Mouse (Mus musculus) stomach, embryonic 14.5 days (tissue): ENCODE measurements around the gene Arhgef5. TPM values are rescaled to one million over a fixed set of nuclear protein-coding genes. Genes with fewer than 3 reads are reported as not detected.

Experiments
- ATAC-seq: fragments of 200-750 bp; cut with Nextera tagmentation; 2 replicates; pipeline ENCODE4 v1.8.0; 2017; ENCODE audit warnings: low read depth, moderate TSS enrichment; ENCODE audit not compliant: insufficient number of reproducible peaks, insufficient read depth, low FRiP score
- H3K27ac ChIP-seq: fragments of 300-500 bp; sonication (generic); 2 replicates; pipeline ENCODE4 v1.5.1; 2014; ENCODE audit warnings: mild to moderate bottlenecking, low read length, moderate library complexity, mixed read lengths
- H3K27me3 ChIP-seq: fragments of 300-500 bp; sonication (generic); 2 replicates; pipeline ENCODE4 v1.6.1; 2014; ENCODE audit warnings: low read length, control low read depth, mixed read lengths; ENCODE audit not compliant: control insufficient read depth, insufficient read depth
- H3K36me3 ChIP-seq: fragments of 300-500 bp; sonication (generic); 2 replicates; pipeline ENCODE4 v1.6.1; 2014; ENCODE audit warnings: mild to moderate bottlenecking, control low read depth, low read length, moderate library complexity, mixed read lengths; ENCODE audit not compliant: control insufficient read depth, insufficient read depth
- H3K4me1 ChIP-seq: fragments of 300-500 bp; sonication (generic); 2 replicates; pipeline ENCODE4 v1.6.1; 2014; ENCODE audit warnings: low read length, control low read depth, mixed read lengths; ENCODE audit not compliant: control insufficient read depth, insufficient read depth
- H3K4me2 ChIP-seq: fragments of 300-500 bp; sonication (generic); replicated peaks from 2 replicates; pipeline ENCODE4 v1.6.1; 2014; ENCODE audit warnings: low read depth, low read length, control low read depth
- H3K4me3 ChIP-seq: fragments of 300-500 bp; sonication (generic); 2 replicates; pipeline ENCODE4 v1.5.1; 2014; ENCODE audit warnings: low read depth, low read length, control low read depth
- H3K9ac ChIP-seq: fragments of 300-500 bp; sonication (generic); replicated peaks from 2 replicates; pipeline ENCODE4 v1.6.1; 2014; ENCODE audit warnings: low read depth, mild to moderate bottlenecking, control low read depth, low read length, moderate library complexity, mixed read lengths
- H3K9me3 ChIP-seq: fragments of 300-500 bp; sonication (generic); 2 replicates; pipeline ENCODE4 v1.6.1; 2016; ENCODE audit warnings: low read depth, low read length, control low read depth; ENCODE audit not compliant: control insufficient read depth
- WGBS: fragments of 180-500 bp; shearing (Covaris S2); extraction: QIAGEN DNeasy Blood & Tissue Kit; methylation state at CpG from one replicate; pipeline ENCODE4 v1.1.7; 2014; 5-methylcytosine and 5-hydroxymethylcytosine counted together
- polyA plus RNA-seq: library from polyadenylated mRNA; unstranded; fragments of >200 nt; fragmentation: Nextera tagmentation; extraction: Ambion mirVana; gene quantifications from 2 replicates; pipeline ENCODE4 v1.2.1, GENCODE M21; 2014

Gene Arhgef5
- polyA plus RNA-seq, 1 experiment from 2014 or later, result 20.1 TPM

GRCm38 (mm10) chr6:43272597-43272996, 7.2 kb downstream of the Arhgef5 start:
- no peak for ATAC-seq
- no peaks in the 10 kb centered on the region for H3K4me1 ChIP-seq
- no peak overlapping the region for H3K4me3 ChIP-seq
- no peaks in the 10 kb centered on the region for H3K27me3 ChIP-seq
- H3K9ac ChIP-seq, result no peak overlapping the region
- H3K4me2 ChIP-seq, result no peak overlapping the region
- peaks cover 16% of the 10 kb centered on the region for H3K36me3 ChIP-seq
- no peak overlapping the region for H3K27ac ChIP-seq
- H3K9me3 ChIP-seq, result no peaks in the 10 kb centered on the region

GRCm38 (mm10) chr6:43274123-43274522, 8.7 kb downstream of the Arhgef5 start:
- no peaks in the 10 kb centered on the region for H3K27me3 ChIP-seq
- H3K4me2 ChIP-seq, result no peak overlapping the region
- ATAC-seq, result no peak
- peaks cover 18% of the 10 kb centered on the region for H3K36me3 ChIP-seq
- H3K27ac ChIP-seq, result no peak overlapping the region
- H3K9me3 ChIP-seq, result no peaks in the 10 kb centered on the region
- no peaks in the 10 kb centered on the region for H3K4me1 ChIP-seq
- no peak overlapping the region for H3K4me3 ChIP-seq
- H3K9ac ChIP-seq, result no peak overlapping the region
- 80% methylated on average over 4 of the region's 4 CpGs for WGBS

GRCm38 (mm10) chr6:43278247-43278646, 12.9 kb downstream of the Arhgef5 start:
- H3K4me2 ChIP-seq, result no peak overlapping the region
- no peaks in the 10 kb centered on the region for H3K9me3 ChIP-seq
- H3K9ac ChIP-seq, result no peak overlapping the region
- no peaks in the 10 kb centered on the region for H3K27me3 ChIP-seq
- peaks cover 43% of the 10 kb centered on the region for H3K36me3 ChIP-seq
- no peak for ATAC-seq
- H3K27ac ChIP-seq, result no peak overlapping the region
- H3K4me3 ChIP-seq, result no peak overlapping the region
- H3K4me1 ChIP-seq, result no peaks in the 10 kb centered on the region

GRCm38 (mm10) chr6:43280481-43280880, 15.1 kb downstream of the Arhgef5 start:
- Histone ChIP-seq H3K4me3 (no peak overlapping the region), H3K27ac (no peak overlapping the region), H3K9me3 (no peaks in the 10 kb centered on the region), H3K9ac (no peak overlapping the region), H3K36me3 (peaks cover 54% of the 10 kb centered on the region), H3K4me1 (no peaks in the 10 kb centered on the region), H3K27me3 (no peaks in the 10 kb centered on the region), H3K4me2 (no peak overlapping the region)
- 91% methylated on average over 5 of the region's 5 CpGs for WGBS
- ATAC-seq, result no peak

GRCm38 (mm10) chr6:43292041-43292440, 26.7 kb downstream of the Arhgef5 start:
- 54% methylated on average over 3 of the region's 3 CpGs for WGBS
- Histone ChIP-seq H3K36me3 (peaks cover 17% of the 10 kb centered on the region), H3K4me1 (peaks cover 12% of the 10 kb centered on the region; the same call in 1 of the 2 replicates), H3K27ac (peak overlapping the region; percentile 62; the same call in 1 of the 2 replicates), H3K27me3 (no peaks in the 10 kb centered on the region), H3K9me3 (no peaks in the 10 kb centered on the region), H3K9ac (no peak overlapping the region), H3K4me2 (no peak overlapping the region), H3K4me3 (no peak overlapping the region)
- ATAC-seq, result no peak

GRCm38 (mm10) chr6:43292471-43293076, 27.2 kb downstream of the Arhgef5 start:
- no peak overlapping the region for H3K4me2 ChIP-seq
- H3K9me3 ChIP-seq, result no peaks in the 10 kb centered on the region
- H3K36me3 ChIP-seq, result peaks cover 13% of the 10 kb centered on the region
- no peaks in the 10 kb centered on the region for H3K27me3 ChIP-seq
- 48% methylated on average over 6 of the region's 6 CpGs for WGBS
- no peak overlapping the region for H3K9ac ChIP-seq
- H3K4me1 ChIP-seq, result peaks cover 12% of the 10 kb centered on the region; the same call in 1 of the 2 replicates
- H3K27ac ChIP-seq, result peak overlapping the region; percentile 62
- ATAC-seq, result no peak; the same call in 1 of the 2 replicates
- H3K4me3 ChIP-seq, result no peak overlapping the region

GRCm38 (mm10) chr6:43293175-43293574, 27.8 kb downstream of the Arhgef5 start:
- WGBS, result 72% methylated on average over 7 of the region's 7 CpGs
- H3K9ac ChIP-seq, result no peak overlapping the region

GRCm38 (mm10) chr6:43295908-43296307, 30.5 kb downstream of the Arhgef5 start:
- Histone ChIP-seq H3K27ac (no peak overlapping the region), H3K4me3 (no peak overlapping the region), H3K27me3 (no peaks in the 10 kb centered on the region), H3K9me3 (no peaks in the 10 kb centered on the region), H3K4me1 (peaks cover 12% of the 10 kb centered on the region; the same call in 1 of the 2 replicates), H3K36me3 (no peaks in the 10 kb centered on the region), H3K9ac (no peak overlapping the region), H3K4me2 (no peak overlapping the region)
- 15% methylated on average over 5 of the region's 5 CpGs for WGBS
- peak; percentile 48; the same call in 1 of the 2 replicates for ATAC-seq

More at GRCm38 (mm10) chr6:43293175-43293574, 27.8 kb downstream of the Arhgef5 start:
- Histone ChIP-seq H3K27me3 (no peaks in the 10 kb centered on the region), H3K4me2 (no peak overlapping the region), H3K27ac (peak overlapping the region; percentile 28; the same call in 1 of the 2 replicates), H3K9me3 (no peaks in the 10 kb centered on the region), H3K4me1 (peaks cover 12% of the 10 kb centered on the region; the same call in 1 of the 2 replicates), H3K36me3 (peaks cover 7% of the 10 kb centered on the region; the same call in 1 of the 2 replicates), H3K4me3 (no peak overlapping the region)
- ATAC-seq, result no peak
